Mouse (Mus musculus) testis, adult 2 months (tissue): Measurements from ENCODE around the gene Bpifb2. TPM values are rescaled to one million over a fixed set of nuclear protein-coding genes. Genes with fewer than 3 reads are reported as not detected.

ENCODE experiments used
- H3K27ac ChIP-seq: fragments of 200-500 bp; 2 replicates; pipeline ENCODE4 v1.5.1; 2012; ENCODE audit warnings: low read depth, low read length; ENCODE audit not compliant: control insufficient read depth, insufficient read depth
- H3K27me3 ChIP-seq: fragments of 200-500 bp; 2 replicates; pipeline ENCODE4 v1.6.1; 2012; ENCODE audit warnings: mild to moderate bottlenecking, low read length, moderate library complexity; ENCODE audit not compliant: control insufficient read depth, insufficient read depth
- H3K36me3 ChIP-seq: fragments of 200-500 bp; 2 replicates; pipeline ENCODE4 v1.6.1; 2012; ENCODE audit warnings: mild to moderate bottlenecking, low read length; ENCODE audit not compliant: control insufficient read depth, insufficient read depth
- H3K4me1 ChIP-seq: fragments of 200-500 bp; 2 replicates; pipeline ENCODE4 v1.6.1; 2012; ENCODE audit warnings: low read length; ENCODE audit not compliant: control insufficient read depth, insufficient read depth
- H3K4me3 ChIP-seq: fragments of 200-500 bp; 2 replicates; pipeline ENCODE4 v1.5.1; 2012; ENCODE audit warnings: low read depth, mild to moderate bottlenecking, low read length, moderate library complexity, mixed read lengths; ENCODE audit not compliant: control insufficient read depth
- CTCF ChIP-seq: fragments of 200-500 bp; IDR thresholded peaks from 2 replicates; pipeline ENCODE4 v1.5.1; 2012; ENCODE audit warnings: low read depth, mild to moderate bottlenecking, inconsistent platforms, low read length, moderate library complexity; ENCODE audit not compliant: control insufficient read depth, insufficient read depth, insufficient replicate concordance
- POLR2A ChIP-seq: fragments of 200-500 bp; IDR thresholded peaks from 2 replicates; pipeline ENCODE4 v1.6.1; 2012; ENCODE audit warnings: low read depth, mild to moderate bottlenecking, inconsistent platforms, low read length, moderate library complexity; ENCODE audit not compliant: control insufficient read depth
- polyA plus RNA-seq: library from polyadenylated mRNA; depleted of rRNA; stranded (reverse); fragments of >200 nt; gene quantifications from 2 replicates; pipeline ENCODE4 v1.2.3, GENCODE M21; 2012; rRNA removed

Bpifb2 gene
- polyA plus RNA-seq, 1 experiment: 7.2 TPM

DNA sequence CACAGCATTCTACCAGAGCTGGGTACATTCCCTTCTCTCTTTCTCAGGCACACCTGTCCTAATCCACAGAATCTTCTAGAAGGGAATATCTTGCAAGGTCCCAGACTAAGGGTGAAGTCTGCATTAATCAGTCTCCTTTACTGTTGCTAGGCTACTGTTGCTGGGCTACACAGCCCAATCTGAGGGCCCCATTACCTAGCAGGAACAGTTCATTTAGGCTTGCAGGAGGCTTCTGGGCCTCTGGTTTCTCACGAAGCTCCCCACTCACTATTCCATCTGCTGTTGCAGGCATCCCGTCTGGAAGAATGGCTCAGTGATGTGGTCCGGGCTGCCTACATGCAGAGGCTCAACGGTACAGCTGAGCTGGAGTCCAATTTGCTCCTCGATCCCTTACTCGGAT, 56.3 kb downstream of the Bpifb2 start:
- TF ChIP-seq POLR2A (no peak), CTCF (no peak)
- H3K36me3 ChIP-seq: no peaks in the 10 kb centered on the region
- no peak overlapping the region for H3K27ac ChIP-seq
- H3K4me1 ChIP-seq: peaks cover 2% of the 10 kb centered on the region; the same call in 1 of the 2 replicates
- H3K4me3 ChIP-seq: no peak overlapping the region
- H3K27me3 ChIP-seq: no peaks in the 10 kb centered on the region

DNA sequence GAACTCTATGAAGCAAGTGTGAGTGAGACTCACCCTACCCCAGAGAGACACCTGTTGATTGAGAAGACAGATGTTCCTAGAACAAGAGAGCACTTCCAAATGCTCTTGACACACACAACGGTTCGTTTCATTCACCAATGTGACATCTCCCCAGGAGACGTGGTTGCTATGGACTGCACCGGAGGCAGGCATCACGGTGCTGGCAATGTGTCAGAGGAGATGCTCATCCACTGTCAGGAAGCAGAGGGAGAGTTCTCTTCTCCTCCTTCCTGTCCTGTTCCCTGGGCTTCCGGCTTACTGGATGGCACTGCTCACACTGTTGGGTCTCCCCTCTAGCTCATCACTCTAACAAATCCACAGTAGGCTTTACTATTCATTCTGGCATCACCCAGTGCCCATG, 58.5 kb downstream of the Bpifb2 start:
- no peak for TF ChIP-seq POLR2A
- TF ChIP-seq CTCF: no peak
- H3K27ac ChIP-seq: no peak overlapping the region
- H3K4me3 ChIP-seq: no peak overlapping the region
- H3K36me3 ChIP-seq: no peaks in the 10 kb centered on the region
- H3K4me1 ChIP-seq: peaks cover 2% of the 10 kb centered on the region; the same call in 1 of the 2 replicates
- no peaks in the 10 kb centered on the region for H3K27me3 ChIP-seq

DNA sequence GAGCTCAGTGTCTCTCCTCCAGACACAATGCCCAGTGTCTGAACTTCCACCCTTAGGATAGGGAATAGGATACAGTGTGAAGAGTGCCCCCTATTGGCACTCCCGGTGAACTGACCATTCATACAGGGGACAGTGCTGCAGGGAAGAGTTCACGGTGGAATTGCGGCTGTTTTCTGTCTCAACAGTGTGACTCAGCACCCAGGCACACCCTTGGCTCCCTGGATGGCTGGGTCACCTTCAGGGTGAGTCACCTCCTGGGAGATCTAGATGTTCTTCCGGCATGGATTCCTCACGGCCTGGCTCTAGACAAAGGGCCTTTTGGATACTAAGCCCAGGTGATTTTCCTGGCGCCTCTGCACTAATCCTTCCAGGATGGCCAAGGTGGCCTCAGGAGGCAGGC, 60.5 kb downstream of the Bpifb2 start:
- Histone ChIP-seq H3K4me1 (peaks cover 2% of the 10 kb centered on the region; the same call in 1 of the 2 replicates), H3K4me3 (no peak overlapping the region), H3K27me3 (no peaks in the 10 kb centered on the region), H3K36me3 (no peaks in the 10 kb centered on the region), H3K27ac (no peak overlapping the region)
- TF ChIP-seq CTCF: peak; percentile 28; the same call in 1 of the 2 replicates
- no peak for TF ChIP-seq POLR2A

GRCm38 (mm10) chr2:153937843-153938242, 63.0 kb downstream of the Bpifb2 start, which contains the start of gene Bpifb4:
Gene Bpifb4, plus strand, starts transcription at chr2:153938212.
- Histone ChIP-seq H3K4me1 (no peaks in the 10 kb centered on the region), H3K4me3 (no peak within 1 kb of the TSS), H3K36me3 (no peaks in the 10 kb centered on the region), H3K27me3 (no peaks in the 10 kb centered on the region), H3K27ac (no peak within 1 kb of the TSS)
- TF ChIP-seq POLR2A: no peak

- TF ChIP-seq CTCF (peak; percentile 70), POLR2A (no peak)
- Histone ChIP-seq H3K4me1 (peaks cover 12% of the 10 kb centered on the region), H3K36me3 (no peaks in the 10 kb centered on the region), H3K4me3 (no peak overlapping the region), H3K27me3 (no peaks in the 10 kb centered on the region), H3K27ac (no peak overlapping the region)
Measured at GRCm38 (mm10) chr2:153943537-153943936, 68.7 kb downstream of the Bpifb2 start.

GRCm38 (mm10) chr2:153944567-153944966, 69.7 kb downstream of the Bpifb2 start:
- no peak for TF ChIP-seq CTCF
- TF ChIP-seq POLR2A: no peak
- Histone ChIP-seq H3K36me3 (no peaks in the 10 kb centered on the region), H3K27ac (no peak overlapping the region), H3K4me3 (no peak overlapping the region), H3K27me3 (no peaks in the 10 kb centered on the region), H3K4me1 (peaks cover 12% of the 10 kb centered on the region)

Other genes starting within 250 kb of the Bpifb2 start
- 5.0 and 5.2 TPM in 2 replicates for gene Commd7, start 242.3 kb upstream of the Bpifb2 start, polyA plus RNA-seq
- gene Dnmt3b, start 225.6 kb upstream of the Bpifb2 start, polyA plus RNA-seq: 2.4 and 2.9 TPM in 2 replicates
- gene Dnmt3c, start 178.4 kb upstream of the Bpifb2 start, polyA plus RNA-seq: 1.1 and 1.2 TPM in 2 replicates
- gene Mapre1, start 133.8 kb upstream of the Bpifb2 start, polyA plus RNA-seq: 6.3 and 8.2 TPM in 2 replicates
- gene Efcab8, start 95.1 kb upstream of the Bpifb2 start, polyA plus RNA-seq: 41.4 and 46.4 TPM in 2 replicates
- 255 and 271 TPM in 2 replicates for gene Sun5, start 4.0 kb upstream of the Bpifb2 start, polyA plus RNA-seq
- 0.21 and 0.36 TPM in 2 replicates for gene Bpifb6, start 25.3 kb downstream of the Bpifb2 start, polyA plus RNA-seq
- gene Bpifb3, start 43.2 kb downstream of the Bpifb2 start, polyA plus RNA-seq: 5.0 and 5.4 TPM in 2 replicates
- gene Bpifb4, start 63.2 kb downstream of the Bpifb2 start, polyA plus RNA-seq: 0.33 and 0.64 TPM in 2 replicates
- 7.6 and 9.6 TPM in 2 replicates for gene Bpifa6, start 99.9 kb downstream of the Bpifb2 start, polyA plus RNA-seq
- gene Bpifa2, start 133.2 kb downstream of the Bpifb2 start, polyA plus RNA-seq: 0.11 TPM in 1 of 2 replicates, not detected in the other